Mouse (Mus musculus): ENCODE data around the gene Klrb1.

DNA sequence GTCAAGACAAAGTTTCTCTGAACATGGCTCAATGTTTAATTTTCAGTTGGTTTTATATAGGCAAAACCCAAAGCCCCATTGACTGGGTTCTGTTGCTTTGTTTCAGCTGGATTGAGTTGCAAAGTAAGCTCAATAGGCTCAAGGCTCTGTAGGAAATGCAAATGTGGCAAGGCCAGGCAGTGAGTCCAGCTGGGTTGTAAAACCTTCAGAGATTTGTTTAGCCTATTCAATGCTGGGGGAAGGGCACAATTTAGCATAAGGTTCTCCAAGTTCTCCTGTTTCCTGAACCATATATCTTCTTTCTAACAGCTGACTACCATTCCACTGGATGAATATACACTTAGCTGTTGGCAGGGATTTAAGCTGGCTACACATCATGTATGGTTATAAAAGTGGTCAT lies 12.0 kb upstream of the Klrb1 start:
- no peak for TF ChIP-seq HCFC1 (IDR thresholded peaks at IDR 0.05; ENCODE audit: borderline replicate concordance, insufficient read depth, low read length)
- no peak for TF ChIP-seq MAFK (IDR thresholded peaks at IDR 0.05; ENCODE audit: insufficient read depth, low read depth, low read length)
- TF ChIP-seq ZNF384 (IDR thresholded peaks at IDR 0.05; ENCODE audit: low read depth, low read length), result no peak

All from ES-E14 (cell line).